Mouse (Mus musculus) cerebellum, adult 18-20 months (tissue): ENCODE measurements around the gene Atp6v0a2.

Experiments used
- DNase-seq, 2 experiments: peaks; one replicate each; pipeline ENCODE4 v3.0.0; 2021

Atp6v0a2 gene

DNA sequence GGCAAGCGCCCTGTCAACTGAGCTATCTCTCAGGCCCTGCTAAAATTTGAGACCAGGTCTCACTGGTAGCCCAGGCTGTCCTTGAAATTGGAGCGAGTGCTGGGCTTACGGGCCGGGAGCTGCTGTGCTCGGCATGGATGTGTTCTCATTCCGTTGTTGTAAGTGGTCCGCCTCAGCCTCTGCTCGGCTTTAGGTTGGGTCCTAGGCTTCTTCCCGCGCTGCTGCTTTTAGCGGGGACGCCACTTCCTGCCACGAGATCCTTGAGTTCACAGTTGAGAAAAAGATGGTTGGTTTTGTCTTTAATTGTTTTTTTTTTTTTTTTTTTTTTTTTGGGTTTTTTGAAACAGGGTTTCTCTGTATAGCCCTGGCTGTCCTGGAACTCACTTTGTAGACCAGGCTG, 9.5 kb downstream of the Atp6v0a2 start:
- DNase-seq = no peak

DNA sequence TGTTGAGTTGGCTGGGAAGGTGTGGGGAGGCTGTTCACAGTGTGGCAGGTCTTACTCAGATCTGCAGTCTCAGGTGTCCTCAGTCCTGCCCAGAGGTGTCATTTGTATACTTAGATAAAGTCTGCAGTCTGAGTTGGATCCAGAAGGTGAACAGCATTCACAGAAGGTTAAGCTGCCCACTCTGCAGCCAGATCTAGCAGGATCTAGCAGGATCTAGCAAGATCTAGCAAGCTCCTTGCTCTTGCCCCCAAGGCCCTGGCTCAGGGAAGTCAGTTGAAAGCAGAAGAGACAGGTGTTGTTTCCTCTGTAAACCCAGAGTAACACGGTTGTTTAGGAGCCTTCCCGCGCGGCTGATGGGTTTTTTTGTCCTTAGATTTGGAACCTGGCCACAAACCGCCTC, 85.4 kb downstream of the Atp6v0a2 start:
- DNase-seq = no peak

DNA sequence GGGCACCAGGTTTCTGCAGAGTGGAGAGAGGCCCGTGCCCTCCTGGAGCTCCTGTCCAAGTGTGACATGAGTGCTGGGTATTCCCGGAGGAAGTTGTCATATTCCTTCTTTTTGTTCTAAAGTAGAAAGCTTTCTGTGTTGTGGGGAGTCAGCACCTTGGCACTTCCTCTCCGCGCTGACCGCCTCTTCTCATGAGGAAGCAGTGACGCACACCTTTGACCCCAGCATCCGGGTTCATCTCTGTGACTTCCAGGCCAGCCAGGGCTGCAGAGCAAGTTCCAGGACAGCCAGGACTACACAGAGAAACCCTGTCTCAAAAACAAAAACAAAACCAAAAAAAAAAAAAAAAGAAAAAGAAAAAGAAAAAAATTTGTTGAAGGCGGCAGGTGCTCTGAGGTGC, 86.8 kb downstream of the Atp6v0a2 start:
- no peak for DNase-seq

DNA sequence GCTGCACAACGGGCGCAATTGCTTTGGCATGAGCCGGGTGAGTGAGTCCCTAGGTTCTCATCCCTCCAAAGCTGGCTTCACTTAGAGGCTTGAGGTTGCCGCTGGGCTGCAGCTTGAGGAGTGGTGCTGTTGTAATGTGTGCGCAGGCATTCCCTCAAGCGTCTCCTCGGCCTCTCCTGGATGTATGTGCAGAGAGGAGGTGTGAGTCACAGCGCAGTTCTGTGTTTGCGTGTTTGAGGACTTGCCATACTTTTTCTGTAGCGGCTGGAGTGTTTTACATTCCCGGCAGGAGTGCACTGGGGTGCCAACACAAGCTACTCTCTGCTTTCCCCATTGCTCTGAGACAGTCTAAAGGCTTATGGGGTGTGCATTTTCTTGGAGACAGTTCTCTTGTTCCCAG, 89.6 kb downstream of the Atp6v0a2 start:
- no peak for DNase-seq

DNA sequence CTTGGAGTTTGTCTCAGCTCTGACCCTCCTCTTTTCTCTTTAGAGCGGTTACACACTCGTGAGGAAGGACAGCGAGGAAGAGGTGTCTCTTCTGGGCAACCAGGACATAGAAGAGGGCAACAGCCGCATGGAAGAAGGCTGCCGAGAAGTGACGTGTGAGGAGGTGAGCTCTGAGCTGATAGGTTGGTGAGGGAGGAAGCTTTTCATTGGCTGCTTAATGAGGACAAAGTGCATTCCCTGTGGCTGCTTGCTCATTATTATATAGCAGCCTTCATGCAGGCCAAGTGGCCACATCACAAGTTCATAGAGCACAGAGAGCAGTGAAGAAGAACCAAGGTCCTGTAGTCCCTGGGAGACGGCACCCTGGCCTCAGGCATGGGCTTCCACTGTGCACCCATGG, 90.0 kb downstream of the Atp6v0a2 start:
- DNase-seq = no peak

DNA sequence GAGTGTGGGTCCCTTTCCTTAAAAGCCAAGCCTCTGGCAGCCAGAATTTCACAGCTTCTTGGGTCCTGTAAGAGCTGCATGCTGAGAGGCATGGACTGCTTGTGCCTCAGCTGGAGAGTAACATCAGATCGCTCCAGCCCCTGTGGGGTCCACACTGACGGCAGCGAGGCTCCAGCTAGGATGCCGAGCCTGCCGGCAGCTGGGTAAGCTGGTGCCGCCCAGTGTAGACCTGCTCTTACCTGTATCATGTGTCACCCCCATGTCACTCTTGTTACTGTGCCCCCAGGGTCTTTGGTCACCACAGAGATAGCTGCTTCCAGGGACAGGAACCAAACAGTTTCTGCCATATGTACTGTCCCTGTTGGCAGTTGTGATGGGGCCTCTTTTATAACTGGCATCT, 94.7 kb downstream of the Atp6v0a2 start:
- DNase-seq = no peak

DNA sequence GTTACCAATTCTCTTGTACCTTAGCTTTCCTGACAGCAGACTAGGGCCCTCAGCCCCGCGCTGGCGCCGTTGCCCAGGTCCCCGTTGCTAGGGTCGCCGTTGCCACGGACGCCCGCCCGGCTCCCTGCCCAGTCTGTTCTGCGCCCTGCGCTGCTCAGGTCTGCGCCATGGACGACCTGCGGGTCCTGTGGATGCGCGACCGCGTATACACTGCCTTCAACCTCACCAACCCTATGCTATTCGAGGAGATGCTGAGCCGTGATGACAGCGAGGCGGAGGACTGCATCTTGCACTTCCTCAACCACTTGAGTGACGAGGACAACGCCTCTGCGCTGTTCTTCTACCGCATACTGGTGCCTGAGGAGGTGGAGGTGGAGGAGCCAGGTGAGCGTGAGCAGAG, 96.6 kb downstream of the Atp6v0a2 start, which contains the start of gene Dnah10:
Dnah10 (plus strand) TSS at position 89 of the 400 bp plus-strand sequence.
- DNase-seq = no peak

DNA sequence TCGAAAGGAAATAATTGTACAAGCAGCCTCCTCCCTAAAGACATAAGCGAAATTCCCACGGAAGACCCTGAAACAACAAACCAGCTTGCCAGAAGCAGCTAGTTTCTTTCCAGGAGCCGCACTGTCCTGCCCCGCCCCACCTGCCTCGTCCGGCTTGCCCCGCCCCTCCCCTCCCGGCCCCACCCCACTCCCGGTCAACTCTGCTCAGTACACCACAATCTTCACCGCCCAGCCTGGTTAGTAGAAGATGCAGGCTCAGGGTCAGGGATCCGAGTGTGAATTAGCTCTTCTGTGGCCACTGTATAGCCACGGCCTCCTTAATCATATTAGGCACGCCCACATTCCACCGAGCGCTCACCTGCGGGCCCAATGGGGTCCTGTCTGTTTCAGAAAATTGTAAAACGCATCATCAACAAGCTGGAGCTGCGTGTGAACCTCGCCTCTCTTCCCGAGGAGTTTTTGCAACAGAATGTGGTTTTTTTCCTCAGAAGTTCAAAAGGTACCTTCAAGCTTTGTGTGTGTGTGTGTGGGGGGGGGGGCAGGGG, 101.4 kb downstream of the Atp6v0a2 start:
- no peak for DNase-seq

DNA sequence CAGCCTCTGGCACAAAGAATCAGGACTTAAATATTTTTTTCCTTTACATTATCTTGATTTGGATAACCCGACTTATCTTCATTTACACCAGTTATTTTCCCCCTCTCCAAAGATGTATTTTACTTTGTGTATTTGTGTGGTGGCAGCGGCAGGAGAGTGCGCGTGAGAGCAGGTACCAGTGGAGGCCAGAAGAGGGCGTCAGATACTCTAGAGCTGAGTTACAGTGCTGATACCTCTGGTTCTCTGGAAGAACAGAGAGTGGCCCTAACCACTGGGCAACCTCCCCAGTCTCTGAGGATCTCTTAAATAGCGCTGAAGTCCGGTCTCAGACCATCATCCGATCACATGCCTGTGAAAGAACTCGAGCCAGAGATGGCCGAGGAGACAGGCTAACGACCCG, 105.6 kb downstream of the Atp6v0a2 start:
- DNase-seq = no peak

DNA sequence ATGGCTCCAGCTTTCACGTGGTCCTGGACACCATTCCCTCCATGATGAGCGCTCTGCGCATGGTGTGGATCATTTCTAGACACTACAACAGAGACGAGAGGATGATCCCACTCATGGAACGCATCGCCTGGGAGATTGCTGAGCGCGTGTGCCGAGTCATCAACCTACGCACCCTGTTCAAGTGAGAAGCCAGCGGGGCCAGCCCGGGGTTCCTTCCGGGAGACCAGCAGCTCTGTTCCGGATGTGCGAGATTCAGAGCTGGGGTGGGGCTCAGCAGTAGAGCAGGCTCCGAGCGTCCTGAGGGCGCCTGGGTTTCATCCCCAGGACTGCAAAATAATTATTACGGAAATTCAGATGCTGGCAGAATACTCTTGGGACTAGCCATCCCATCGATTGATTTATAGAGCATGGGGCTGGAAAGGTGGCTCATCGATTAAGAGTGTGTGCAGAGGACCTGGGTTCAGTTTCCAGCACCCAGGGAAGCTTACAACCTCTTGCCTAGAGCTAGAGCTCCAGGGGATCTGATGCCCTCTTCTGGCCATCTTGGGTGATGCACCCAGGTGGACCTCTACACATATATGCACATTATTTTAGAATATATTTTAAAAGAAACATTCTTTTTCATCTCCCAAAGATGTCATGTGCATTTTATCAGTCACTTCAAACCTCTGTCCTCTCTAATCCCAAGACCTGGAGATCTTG, 113.7 kb downstream of the Atp6v0a2 start:
- no peak for DNase-seq

DNA sequence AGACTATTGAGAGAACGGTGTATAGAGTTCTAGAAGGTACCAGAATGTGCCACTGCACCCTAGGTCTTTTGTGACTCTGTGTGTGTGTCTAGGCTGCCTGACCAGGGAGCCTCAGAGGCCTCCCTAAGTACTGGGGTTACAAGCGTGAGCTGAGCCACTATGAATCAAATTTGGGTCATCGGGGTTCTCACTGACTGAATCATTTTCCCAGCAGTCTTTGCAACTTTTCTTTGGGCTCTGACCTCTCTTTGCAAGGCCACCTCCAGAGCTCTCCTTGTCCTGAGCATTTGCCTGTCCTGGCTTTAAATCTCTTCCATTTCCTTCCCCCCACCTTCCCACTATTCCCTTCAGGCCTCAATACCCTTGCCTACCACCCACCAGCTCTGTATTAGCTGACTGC, 115.5 kb downstream of the Atp6v0a2 start:
- DNase-seq = no peak

DNA sequence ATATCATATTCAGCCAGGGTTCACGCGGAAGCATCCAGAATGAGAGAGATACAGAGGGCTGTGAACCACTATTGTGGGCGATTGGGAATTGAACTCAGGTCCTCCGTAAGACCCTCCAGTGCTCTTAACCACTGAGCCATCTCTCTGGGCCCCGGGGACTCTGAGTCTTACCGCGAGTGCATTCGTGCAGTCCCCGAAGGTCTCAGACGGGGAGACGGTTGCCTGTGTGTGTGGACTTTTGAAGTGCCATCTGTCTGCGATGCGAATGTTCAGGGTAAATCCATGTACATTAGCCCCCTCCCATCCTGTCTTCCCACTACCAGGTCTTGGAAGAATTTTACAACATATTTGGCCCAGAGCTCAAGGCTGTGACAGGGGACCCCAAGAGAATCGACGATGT, 117.8 kb downstream of the Atp6v0a2 start:
- DNase-seq = no peak

DNA sequence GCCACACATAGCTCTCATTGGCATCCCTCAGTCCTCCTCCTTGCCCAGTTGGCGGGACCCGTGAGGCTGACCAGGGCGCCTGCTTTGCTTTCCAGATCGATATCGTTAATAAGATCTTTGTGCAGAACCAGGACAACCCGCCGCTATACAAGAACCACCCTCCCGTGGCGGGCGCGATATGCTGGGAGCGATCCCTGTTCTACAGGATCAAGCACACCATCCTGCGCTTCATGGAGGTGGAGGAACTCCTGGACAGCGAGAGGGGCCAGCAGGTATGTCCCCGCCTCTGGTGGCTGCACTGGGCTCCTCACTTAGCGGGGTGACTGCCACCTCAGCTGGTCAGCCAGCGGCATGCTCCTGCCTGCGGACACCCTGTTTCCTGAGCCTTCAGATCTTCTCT, 119.9 kb downstream of the Atp6v0a2 start:
- DNase-seq = no peak

DNA sequence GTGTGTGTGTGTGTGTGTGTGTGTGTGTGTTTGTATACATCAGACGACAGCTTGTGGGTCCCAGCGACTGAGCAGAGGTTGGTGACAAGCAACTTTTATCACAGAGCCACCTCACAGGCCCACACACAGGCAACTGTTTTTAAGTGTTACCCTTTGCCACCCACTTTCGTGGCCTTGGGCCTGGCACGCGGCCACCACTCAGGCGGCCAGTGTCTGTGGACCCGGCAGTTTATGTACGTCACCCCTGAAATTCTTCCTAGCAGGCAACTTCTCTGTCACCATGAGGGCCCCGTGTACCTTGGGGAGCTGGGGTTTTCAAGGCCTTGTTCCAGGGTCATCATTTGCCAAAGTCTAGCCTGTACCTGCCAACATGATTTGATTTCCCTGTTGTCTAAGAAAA, 123.3 kb downstream of the Atp6v0a2 start:
- no peak for DNase-seq

DNA sequence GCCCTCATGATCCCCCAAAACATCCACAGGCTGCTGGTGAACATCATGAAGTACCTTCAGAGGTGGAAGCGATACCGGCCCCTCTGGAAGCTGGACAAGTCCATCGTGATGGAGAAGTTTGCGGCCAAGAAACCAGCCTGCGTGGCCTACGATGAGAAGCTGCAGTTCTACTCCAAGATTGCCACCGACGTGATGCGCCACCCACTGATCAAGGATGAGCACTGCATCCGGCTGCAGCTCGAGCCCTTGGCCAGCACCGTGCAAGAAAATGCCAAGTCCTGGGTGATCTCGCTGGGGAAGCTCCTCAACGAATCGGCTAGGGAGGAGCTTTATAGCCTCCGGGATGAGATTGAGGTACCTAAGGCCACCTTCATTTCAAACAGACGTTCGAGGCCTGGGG, 132.6 kb downstream of the Atp6v0a2 start:
- no peak for DNase-seq

DNA sequence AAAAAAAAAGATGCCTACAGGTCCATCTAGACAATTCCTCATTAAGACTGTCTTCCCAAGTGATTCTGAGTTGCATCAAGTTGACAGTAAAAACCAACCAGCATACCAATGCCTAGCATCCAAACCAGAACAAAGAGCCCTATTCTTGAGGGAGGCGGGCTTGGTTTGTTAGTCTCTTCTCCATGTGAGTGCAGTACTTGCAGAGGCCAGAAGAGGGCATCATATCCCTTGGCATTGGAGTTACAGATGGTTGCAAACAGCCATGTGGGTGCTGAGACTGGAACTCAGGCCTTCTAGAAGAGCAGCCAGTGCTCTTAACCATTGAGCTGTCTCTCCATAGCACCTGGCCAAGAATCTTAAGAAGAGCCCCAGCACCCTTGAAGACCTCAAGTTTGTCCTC, 133.4 kb downstream of the Atp6v0a2 start:
- DNase-seq = no peak
